Mouse (Mus musculus) layer of hippocampus, adult 2 months (tissue): Measurements from ENCODE around the gene Metap1d. TPM values are rescaled to one million over a fixed set of nuclear protein-coding genes. Genes with fewer than 3 reads are reported as not detected.
A peak's percentile ranks its signal among the peaks of the same experiment; 100 is the strongest.

Experiments used
- DNase-seq, 2 experiments: peaks; one replicate each; pipeline ENCODE4 v3.0.0; 2022; ENCODE audit warnings: low spot score in 2 of 2
- H3K27ac ChIP-seq: fragments of 200-600 bp; 2 replicates; pipeline ENCODE4 v1.8.1; 2022
- H3K4me3 ChIP-seq: fragments of 200-600 bp; 2 replicates; pipeline ENCODE4 v1.8.1; 2022; ENCODE audit warnings: mild to moderate bottlenecking
- CTCF ChIP-seq: fragments of 200-600 bp; conservative IDR thresholded peaks from 2 replicates; pipeline ENCODE4 v1.8.1; 2022; ENCODE audit warnings: antibody characterized with exemption, mild to moderate bottlenecking, moderate library complexity
- total RNA-seq, 2 experiments: library from RNA; stranded (reverse); gene quantifications; 2 replicates each; pipeline ENCODE4 v1.2.3; 2021

Gene Metap1d
- total RNA-seq, 2 experiments from 2014 or later, result 24.0 to 25.7 TPM

DNA sequence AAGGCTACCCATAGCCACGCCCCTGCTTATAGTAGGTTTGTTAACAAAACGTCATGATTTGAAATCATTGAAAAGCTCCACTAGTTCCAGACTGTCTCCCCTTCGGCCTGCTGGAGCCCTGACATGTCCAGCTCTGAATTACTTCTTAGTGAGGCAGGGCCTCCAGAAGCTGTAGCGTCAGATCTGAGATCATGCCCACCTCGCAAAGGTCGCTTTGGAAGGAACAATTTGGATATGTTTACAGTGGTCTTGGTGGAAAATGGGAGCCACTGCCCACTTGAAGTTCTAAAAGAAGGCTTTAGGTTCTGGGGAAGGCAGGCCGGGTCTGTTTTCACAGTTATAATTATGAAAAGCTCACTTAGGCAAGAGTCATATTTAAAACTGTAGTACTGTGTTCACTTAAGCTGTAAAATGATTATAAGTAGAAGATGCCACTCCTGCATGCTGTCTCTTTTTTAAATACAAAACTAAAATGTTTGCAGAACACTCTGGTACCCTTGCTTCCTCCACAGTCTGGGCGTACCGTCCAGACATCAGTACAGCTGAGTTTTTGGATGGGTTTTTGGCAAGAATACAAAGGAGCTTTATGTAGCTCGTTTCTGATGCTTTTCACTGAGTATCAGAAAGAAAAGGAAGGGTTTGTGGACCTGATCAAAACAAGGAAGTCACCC is 30.1 kb downstream of the Metap1d start:
- TF ChIP-seq CTCF, result no peak
- H3K4me3 ChIP-seq, result no peak overlapping the region
- peak in 1 of 2 experiments; percentile 32 for DNase-seq
- H3K27ac ChIP-seq, result peak overlapping the region; percentile 43; the same call in 1 of the 2 replicates

DNA sequence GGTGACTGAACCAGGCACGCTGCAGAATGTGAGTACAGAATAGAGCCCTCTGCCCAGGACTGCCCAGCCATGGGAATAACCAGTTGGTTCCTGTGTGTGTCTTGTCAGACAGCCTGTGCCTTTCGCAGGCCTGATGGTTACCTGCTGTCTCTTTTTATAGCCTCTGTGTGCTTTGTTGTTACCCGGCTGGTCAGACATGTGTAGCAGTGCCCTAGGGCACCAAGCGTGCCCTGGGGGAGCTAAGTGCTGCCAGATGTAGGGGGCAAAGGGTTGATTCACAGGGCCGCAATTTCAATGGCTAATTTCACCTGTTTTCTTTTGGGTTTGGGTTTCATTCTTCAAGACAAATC is 30.6 kb downstream of the Metap1d start:
- H3K4me3 ChIP-seq, result no peak overlapping the region
- no peak for DNase-seq
- peak overlapping the region; percentile 43; the same call in 1 of the 2 replicates for H3K27ac ChIP-seq
- TF ChIP-seq CTCF, result no peak

DNA sequence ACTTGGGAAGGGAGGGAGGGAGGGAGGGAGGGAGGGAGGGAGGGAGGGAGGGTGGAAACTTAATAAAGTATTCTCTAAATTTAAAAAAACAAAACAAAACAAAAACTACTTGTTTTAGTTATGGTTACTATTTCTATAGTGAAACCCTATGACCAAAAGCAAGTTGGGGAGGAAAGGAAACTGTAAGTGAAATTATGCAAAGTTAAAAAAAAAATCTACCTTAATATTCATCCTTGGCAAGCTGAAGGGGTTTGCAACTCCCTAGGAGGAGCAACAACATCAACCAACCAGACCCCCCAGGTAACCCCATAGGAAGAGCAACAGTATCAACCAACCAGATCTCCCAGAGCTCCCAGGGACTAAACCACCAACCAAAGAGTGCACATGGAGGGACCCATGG is 38.2 kb downstream of the Metap1d start:
- no peak for TF ChIP-seq CTCF
- Histone ChIP-seq H3K27ac (no peak overlapping the region), H3K4me3 (no peak overlapping the region)
- DNase-seq, result no peak

DNA sequence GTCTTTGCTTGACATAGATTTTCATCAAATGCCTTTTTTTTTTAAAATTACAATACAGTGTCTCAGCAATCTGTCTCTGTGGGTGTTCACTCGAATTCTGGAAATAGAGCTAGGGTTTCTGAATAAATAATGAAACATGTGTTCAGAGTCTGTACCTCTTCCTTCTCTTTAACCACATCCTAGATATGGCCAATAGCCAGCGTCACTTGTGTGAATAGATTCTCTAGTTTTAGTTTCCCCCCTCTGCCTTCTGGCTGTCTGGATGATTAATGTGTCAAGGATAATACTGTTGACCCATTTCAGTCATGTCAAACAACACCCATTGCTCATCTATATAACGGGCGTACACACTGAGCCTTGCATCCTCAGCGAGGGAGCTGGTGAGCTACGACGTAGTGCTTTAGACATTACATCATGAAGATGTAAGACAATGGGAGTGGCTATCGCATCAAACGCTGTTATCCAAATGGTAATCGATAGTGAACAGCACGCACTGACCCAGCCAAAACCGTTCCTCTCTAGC is 40.1 kb downstream of the Metap1d start:
- DNase-seq, result no peak
- no peak overlapping the region for H3K27ac ChIP-seq
- TF ChIP-seq CTCF, result no peak
- no peak overlapping the region for H3K4me3 ChIP-seq

DNA sequence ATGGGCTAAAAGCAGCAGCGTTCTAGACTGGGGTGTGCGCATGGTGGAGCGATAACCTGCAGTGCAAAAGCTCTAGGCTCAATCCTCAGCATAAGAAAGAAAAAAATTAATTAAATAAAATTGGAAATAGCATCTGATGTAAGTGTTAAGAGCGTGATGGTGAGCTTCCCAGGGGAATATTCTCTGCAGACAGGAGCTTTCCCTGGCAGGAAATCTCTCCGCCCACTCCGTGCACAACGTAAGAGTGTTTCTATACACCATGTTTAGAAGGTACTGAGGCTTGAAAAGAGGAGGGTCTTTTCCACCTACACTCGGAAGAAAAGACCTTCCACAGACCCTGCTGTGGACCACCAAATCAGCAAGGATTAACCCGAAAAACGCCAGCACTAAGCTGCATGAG is 41.4 kb downstream of the Metap1d start:
- Histone ChIP-seq H3K4me3 (no peak overlapping the region), H3K27ac (no peak overlapping the region)
- DNase-seq, result no peak
- TF ChIP-seq CTCF, result no peak

DNA sequence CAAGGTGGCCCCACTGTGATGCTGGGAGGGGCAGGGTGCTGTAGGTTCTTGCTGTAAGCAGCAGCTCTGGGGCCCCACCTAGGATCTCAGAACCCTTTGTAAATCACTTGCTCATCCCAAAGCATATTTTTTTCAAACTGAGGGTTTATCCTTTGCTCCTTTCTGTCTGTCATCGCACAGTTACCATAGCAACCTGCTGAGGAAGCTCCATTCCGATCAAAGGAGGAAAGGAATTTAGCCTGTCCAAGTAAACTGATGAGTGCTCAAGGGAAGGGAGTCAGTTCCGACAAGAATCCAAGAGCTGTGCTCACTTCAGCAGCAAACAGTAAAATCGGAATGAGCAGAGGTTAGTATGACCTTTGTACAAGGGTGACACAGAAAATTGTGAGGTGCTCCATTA is 41.9 kb downstream of the Metap1d start:
- no peak overlapping the region for H3K4me3 ChIP-seq
- no peak for TF ChIP-seq CTCF
- H3K27ac ChIP-seq, result no peak overlapping the region
- no peak for DNase-seq

DNA sequence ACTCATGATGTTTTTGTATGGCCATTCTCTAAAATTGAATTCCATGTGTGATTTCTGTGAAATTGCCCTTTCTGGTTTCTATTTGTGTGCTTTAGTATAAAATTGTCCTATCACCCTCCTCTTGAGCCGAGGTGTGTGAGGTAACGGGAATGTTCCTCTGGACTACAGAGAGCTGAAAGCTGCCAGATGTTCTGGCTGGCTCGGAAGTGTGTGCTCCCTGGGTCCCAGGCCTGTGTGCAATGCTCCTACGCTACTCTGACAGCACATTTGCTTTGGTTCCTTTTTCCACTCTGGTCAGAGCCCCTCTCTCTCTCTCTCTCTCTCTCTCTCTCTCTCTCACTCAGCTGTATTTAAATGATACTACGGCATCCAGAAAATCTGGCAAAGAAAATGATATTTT is 44.1 kb downstream of the Metap1d start:
- H3K4me3 ChIP-seq, result no peak overlapping the region
- DNase-seq, result no peak
- no peak overlapping the region for H3K27ac ChIP-seq
- no peak for TF ChIP-seq CTCF

DNA sequence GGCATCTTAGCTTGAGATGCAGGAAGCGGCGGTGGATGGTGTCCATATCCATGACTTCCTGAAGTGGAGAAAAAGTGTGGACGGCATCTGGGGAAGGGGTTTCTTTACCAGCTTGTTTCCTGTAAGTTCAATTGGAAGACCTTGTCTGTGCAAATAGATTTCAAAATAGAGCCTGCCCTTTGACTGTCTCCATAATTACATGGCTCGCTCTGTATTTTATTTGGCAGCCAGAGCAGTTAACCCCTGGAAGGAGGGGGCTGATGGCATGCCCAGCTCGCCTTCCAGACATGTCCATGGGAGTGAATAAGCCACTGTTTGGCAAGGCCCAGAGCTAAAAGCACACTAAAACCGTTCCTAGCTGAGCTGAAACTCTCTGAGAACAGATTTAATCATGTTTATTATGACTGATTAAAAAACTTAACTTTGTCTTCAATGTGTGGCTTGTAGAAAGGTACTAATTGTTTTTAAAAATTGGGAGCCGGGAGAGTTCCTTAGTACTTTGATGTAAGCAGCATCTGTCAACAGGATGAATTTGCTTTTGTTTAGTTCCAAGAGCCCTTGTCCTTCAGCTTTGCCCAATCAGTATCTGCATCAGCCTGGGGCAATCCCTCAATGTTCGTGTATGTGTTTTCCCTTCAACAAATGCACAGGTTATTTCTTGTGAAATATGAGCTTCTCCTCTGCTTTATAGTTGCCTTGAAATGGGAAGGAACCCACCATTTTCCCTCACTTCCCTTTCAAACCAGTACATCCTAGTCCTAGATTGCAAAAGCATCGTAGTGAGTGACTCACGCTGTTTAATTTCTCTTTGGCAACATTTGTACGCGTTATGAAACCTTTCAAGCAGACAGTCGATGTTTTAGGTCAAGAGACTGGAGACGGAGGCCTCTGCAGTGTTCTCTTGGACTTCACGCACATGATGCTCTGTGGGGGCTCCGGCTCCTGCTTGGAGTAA is 46.5 kb downstream of the Metap1d start:
- Histone ChIP-seq H3K4me3 (no peak overlapping the region), H3K27ac (no peak overlapping the region)
- DNase-seq, result no peak
- no peak for TF ChIP-seq CTCF

DNA sequence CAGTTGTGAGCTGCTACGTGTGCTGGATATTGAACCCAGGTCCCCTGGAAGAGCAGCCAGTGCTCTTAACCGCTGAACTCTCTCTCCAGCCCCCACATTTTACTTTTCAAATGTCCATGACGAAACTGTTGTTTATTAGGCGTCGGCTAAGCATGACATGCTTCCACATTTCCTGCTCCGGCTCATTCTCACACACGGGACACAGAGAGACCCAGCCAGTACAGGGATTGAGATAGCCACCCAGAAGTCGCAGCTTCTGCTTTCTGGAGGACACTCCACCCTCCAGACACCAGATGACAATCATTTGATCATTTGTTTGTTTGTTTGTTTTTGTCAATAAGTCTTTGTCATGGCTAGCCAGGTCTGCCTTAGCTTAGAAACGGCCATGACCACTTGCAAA is 51.8 kb downstream of the Metap1d start:
- no peak for DNase-seq
- H3K27ac ChIP-seq, result no peak overlapping the region
- no peak overlapping the region for H3K4me3 ChIP-seq
- TF ChIP-seq CTCF, result no peak

DNA sequence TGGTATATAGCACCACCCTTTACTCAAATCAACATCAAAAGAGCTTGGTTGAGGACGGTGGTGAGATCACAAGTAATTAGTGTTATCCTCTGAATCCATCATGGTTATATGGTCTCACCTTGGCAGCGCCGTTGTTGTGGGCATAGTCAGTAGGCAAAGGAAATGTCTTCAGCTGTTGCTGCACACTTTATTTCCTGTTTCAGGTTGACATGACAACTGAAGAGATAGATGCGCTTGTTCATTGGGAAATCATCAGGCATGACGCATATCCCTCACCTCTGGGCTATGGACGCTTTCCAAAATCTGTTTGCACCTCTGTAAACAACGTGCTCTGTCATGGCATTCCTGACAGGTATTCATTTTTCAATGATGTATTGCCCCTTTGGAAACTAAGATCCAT is 58.1 kb downstream of the Metap1d start:
- DNase-seq, result no peak
- Histone ChIP-seq H3K27ac (no peak overlapping the region), H3K4me3 (no peak overlapping the region)
- no peak for TF ChIP-seq CTCF

DNA sequence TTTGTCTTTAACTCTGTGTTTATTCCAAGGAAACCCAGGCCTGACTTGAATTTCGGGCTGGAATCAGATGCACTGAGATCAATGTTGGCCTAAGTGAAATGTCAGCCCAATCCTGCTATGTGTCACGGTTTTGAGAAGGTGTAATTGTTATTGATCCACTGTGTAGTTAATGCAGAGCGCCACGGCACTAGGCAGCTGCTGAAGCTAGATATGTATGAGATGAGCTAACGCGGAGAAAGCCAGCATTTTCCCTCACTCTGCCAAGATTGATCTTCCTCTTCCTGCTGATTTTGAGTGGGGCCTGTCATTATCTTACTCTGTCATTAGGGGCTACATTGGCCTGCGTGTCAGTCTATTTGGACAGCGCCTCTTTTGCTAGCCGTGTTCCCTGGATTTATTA is 59.2 kb downstream of the Metap1d start:
- DNase-seq, result no peak
- TF ChIP-seq CTCF, result no peak
- Histone ChIP-seq H3K4me3 (no peak overlapping the region), H3K27ac (no peak overlapping the region)

DNA sequence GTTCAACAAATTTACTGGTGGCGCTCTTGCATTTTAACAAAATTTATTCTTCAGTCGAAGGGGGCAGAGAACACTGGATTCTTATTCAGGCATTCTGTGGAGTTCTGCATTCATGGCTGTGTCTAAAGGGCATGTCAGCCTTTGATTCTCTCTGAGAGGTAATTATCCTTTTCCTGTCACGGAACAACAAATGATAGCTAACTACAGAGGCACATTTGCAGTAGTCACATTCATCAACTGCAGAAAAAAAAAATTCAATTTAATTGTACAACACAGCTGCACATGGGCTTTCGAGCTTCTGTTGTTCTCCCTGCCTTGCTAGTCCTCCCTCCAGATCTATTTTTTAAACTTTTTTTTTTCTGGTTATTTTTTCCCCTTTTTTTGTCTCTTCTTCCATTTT is 63.9 kb downstream of the Metap1d start:
- no peak for DNase-seq
- Histone ChIP-seq H3K27ac (no peak overlapping the region), H3K4me3 (no peak overlapping the region)
- no peak for TF ChIP-seq CTCF

DNA sequence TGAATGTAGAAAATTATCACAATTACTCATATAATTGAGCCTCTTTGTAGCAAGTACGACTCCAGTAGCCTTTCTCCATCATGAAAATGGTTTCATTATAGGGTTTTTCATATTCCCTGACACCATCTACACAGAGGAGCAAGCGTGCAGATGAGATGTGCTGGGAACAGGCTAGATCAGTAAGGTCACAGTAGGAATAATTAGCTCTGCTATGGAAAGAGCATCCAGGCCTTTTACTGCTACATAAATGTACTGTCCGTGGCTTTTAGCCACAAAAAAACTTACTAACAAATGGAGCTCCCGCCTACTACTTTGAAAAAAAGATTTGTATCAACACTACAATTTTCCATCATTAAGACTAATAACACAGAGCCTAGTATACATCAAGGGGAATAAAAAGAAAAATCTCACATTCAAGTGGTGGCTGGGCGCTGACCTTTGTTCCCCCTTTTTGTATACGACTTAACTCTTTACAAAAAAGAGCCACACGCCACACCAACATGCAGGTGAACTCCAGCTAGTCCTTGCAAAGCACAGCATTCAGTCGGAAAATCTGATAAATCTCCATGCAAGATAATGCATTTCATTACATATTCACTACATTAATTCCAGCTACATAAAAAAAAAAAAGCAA is 64.5 kb downstream of the Metap1d start:
- TF ChIP-seq CTCF, result no peak
- Histone ChIP-seq H3K4me3 (no peak overlapping the region), H3K27ac (no peak overlapping the region)
- no peak for DNase-seq
